Mouse (Mus musculus) bone marrow, adult 2 months (tissue): ENCODE measurements at regions not wholly inside any gene's neighbourhood (a gene's known extent, or its start where the extent isn't known, plus 50 kb on each side); places are given as distances from the start of the nearest gene placed in this dataset.

Experiments used
- CTCF ChIP-seq: fragments of 200-500 bp; IDR thresholded peaks from 2 replicates; pipeline ENCODE4 v1.5.1; 2011; ENCODE audit warnings: low read length, control low read depth; ENCODE audit not compliant: control insufficient read depth, insufficient read depth
- POLR2A ChIP-seq: fragments of 200-500 bp; IDR thresholded peaks from 2 replicates; pipeline ENCODE4 v1.6.1; 2011; ENCODE audit warnings: low read depth, mild to moderate bottlenecking, control low read depth, low read length, borderline replicate concordance; ENCODE audit not compliant: control insufficient read depth

DNA sequence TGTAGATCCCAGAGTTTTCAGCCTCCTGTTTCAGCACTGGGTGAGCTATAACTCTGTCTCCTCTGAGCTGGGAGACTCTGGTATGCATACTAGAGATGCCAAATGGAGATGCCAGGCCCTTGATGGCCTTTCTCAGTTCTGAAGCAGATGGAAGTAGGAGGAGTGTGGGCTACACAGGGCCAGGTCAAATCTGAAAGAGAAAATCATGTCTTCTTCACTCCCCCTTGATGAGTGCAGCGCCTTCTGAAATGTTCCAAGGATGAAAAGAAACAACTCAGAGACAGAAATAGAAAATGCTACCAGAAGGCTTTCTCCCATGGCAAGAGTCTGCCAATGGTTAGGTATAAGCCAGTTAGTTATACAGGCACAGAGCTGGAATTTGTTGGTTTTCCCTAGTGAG is 652.0 kb downstream of the Rnf144a start:
- TF ChIP-seq CTCF (no peak), POLR2A (no peak)
